Mouse (Mus musculus) C2C12 (cell line): ENCODE results near the gene Tiprl.

ENCODE experiments used
- CTCF ChIP-seq: IDR thresholded peaks from one replicate; pipeline ENCODE4 v1.5.1; 2011; ENCODE audit not compliant: control insufficient read depth, insufficient read depth, insufficient read length
- FOSL1 ChIP-seq: IDR thresholded peaks from one replicate; pipeline ENCODE4 v1.8.0; 2011; ENCODE audit warnings: mild to moderate bottlenecking, low read length; ENCODE audit not compliant: poor library complexity, insufficient read depth, severe bottlenecking
- MYOG ChIP-seq: IDR thresholded peaks from one replicate; pipeline ENCODE4 v1.6.1; 2011; ENCODE audit not compliant: control insufficient read depth, insufficient read length; ENCODE audit errors: extremely low read depth

DNA sequence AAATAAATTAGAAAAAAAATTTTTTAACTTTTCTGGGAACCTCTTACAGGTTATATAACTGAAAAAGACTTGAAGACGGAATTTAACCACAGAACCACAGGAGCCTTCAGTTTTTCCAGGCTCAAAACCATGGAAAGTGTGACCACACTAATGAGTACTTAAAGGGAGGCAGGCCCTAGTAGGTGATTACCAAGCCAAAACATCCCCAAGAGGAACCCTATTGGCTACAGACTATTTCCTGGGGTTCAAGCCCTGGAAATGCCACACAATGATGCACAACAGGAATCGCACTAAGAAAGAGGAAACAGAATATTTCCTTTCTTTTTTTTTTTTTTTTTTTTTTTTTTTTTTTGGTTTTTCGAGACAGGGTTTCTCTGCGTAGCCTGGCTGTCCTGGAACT lies 44.7 kb downstream of the Tiprl start:
- TF ChIP-seq CTCF = no peak
- no peak for TF ChIP-seq FOSL1
- TF ChIP-seq MYOG = no peak
